Mouse (Mus musculus) ovary, postnatal 14 days (tissue): Measurements from ENCODE around the gene Irak2.
"Not testable (repeated sequence)": the region's sequence is repeated elsewhere in the genome, so short reads cannot be mapped to it uniquely, and the experiment has no call there.

ENCODE experiments used
- DNase-seq: peaks from one replicate; pipeline ENCODE4 v3.0.0; 2022; ENCODE audit warnings: low spot score

Gene Irak2

DNA sequence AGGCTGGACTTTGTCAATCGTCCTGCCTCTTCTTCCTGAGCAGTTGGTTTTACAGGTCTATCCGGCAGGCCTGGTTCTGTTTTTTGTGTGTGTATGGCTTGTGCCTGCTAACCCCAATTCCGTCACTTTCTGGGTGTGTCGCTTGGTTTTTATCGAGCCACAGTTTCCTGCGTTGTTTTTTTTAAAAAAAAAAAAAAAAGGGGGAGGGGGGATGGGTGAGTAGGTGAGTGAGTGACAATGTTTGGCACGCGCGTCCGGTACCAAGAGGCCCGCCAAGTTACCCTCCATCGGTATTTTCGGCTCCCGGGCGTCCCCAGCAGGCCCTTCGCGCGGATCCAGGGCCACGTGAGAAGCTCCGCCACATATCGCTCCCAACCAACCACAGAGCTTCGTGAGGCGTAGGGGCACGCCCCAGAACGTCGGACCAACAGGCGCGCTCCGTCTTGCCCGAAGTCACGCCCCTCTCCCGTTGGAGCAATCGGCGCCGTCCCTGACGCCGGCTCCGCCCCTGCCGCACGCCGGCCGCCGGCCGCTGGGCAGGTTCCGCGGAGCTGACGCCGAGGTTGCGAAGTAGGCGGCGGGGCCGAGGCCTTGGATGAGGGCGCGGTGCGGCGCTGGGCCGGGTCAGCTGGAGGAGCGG, 58.4 kb downstream of the Irak2 start, which contains the start of gene Tatdn2:
TSS of gene Tatdn2 (plus strand) at position 469 of the 640 bp plus-strand sequence.
- peak; percentile 86 for DNase-seq

DNA sequence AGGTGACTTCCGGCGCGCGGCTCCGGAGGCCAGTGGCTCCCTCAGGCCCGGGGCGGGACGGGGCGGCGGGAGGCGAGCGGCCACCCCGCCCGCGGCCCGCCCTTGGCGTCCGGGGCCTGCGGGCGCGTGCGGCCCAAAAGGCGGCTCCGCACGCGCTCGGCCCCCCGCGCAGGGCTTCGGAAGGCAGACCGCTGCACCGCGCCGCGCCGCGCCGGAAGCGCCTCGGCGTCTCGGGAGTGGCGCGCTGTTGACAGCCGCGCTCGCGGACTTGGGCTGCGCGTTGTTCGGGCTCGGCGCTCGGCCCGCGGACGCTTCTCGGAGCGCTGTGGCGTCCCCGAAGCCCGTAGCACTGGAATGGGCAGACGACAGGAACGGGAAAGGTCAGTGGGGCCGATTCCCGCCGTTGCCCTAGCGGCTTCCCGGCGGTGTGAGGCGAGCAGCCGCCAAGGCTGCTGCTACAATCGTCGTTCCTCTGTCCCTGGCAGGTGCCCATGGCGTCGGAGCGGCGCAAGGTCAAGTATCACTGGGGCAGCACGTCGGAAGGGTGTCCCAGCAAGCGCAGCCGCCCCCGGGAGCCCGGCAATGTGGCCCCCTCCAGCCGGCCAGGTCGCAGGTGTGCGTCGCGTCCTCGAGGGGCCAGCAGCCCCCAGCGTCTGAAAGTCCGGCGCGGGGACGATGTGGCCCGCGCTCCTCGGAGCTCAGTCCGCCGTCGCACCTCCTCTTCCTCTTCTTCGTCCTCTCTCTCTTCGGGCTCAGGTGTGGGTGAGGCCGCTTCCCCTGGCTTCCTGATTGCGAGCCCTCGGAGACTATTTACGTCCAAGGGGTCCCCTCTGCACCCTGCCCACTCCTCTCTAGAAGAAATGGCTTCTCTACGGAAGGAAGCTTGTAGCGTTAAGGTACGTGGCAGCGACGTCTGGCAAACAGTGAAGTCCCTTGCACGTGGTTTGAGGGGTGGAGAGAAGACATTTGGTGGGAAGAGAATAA, 59.2 kb downstream of the Irak2 start:
- DNase-seq = no peak

DNA sequence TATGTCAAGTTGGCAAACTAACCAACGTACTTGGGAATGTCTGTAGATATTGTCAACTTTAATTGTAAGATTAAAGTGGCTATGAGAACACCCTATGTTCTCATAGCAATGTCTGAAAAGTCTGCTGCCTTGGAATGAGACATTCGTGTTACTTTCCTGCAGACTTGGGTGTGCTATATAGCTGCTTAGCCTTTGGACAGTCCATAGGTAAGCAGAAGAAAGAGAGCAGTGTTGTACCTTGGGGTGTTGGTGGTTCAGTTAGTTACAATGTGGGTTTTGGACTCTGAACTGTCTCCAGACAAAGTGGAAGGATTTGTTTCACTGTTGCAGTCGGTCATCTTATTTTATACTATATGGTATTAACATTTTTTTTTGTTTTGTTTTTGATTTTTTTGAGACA, 74.5 kb downstream of the Irak2 start:
- DNase-seq = no peak

DNA sequence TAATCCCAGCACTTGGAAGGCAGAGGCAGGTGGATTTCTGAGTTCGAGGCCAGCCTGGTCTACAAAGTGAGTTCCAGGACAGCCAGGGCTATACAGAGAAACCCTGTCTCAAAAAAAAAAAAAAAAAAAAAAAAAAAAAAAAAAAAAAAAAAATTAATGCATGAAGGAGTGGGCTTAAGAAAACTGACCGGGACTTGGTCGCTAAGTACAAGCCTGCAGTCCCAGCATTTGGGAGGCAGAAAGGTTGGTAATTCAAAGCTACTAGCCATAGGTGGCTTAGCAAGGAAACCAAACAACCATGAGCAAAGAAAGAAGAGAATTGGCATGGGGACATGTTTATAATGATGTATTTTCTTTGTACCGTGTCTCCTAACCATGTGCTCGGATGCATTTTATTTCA, 75.1 kb downstream of the Irak2 start:
- DNase-seq = not testable (repeated sequence)

DNA sequence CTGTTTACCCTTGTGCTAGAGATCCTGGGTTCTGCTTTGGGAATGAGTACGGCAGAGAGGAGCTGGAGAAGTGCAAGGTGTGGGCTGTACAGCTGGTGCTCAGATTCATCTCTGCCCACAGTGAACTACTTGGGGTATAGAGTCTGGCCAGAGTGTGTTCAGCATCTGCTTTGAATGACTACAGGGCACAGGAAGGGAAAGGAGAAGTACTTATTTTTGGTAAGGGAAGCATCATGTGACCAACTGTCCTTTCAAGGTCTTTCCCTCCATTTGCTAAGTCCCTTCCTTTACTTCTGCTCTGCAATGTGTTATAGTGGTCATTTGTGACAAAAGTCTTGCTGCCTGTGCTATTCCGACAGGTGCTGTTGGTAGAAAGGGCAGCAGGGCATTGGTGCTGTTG, 76.0 kb downstream of the Irak2 start:
- no peak for DNase-seq

DNA sequence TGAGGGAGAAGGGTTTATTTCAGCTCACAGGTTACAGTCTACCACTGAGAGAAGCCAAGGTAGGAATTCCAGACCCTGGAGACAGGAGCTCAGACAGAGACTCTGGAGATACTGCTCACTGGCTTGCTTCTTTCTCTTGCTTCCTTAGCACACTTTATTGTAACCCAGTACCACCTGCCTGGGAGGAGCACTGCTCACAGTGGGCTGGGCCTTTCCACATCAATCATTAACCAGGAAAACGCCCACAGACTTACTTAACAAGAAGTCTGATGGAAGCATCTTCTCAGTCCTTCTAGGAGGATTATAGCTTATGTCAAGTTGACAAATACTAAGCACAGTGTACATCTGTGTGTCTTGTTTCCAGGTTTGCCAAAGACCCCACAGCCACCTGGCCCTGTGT, 76.5 kb downstream of the Irak2 start:
- DNase-seq = no peak

DNA sequence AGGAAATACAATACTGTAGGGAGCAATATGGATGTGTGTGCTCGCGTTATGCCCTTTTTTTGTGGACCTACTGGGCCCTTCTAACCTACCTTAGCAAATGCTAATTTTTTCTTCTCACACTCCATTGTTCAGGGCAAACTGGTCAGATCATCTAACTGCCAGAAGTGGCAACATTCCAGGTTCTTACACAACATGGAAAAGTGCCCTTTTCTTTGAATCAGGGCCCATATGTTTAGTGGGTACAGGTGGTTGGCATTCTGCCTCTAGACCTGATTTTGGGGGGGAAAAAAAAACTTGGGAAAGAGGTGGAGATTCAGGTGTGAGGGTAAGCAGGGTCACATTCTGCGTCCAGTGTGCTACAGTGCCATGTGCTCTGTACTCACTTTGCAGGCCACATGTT, 79.3 kb downstream of the Irak2 start:
- DNase-seq = no peak

DNA sequence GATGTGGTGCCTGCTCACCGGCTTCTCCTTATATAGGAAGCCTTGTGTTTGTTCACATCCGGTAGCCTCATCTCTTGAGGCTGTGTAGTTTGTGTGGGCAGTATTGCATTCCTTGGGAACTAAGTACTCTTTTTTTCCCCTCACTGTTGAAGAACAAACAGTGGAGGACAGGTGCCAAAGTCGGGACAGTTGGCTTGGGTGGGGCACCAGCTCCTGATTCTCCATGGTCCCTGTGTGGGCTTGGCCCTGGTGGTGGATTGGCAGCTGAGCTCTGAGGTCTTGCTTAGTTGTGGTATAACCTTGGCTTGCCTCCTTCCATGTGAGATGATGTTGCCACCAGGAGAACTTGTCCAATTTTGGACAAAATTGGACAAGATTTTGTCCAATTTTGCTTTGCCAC, 81.6 kb downstream of the Irak2 start, which contains the start of gene Ghrl:
TSS of gene Ghrl (minus strand) at position 3 of the 400 bp plus-strand sequence.
- no peak for DNase-seq

DNA sequence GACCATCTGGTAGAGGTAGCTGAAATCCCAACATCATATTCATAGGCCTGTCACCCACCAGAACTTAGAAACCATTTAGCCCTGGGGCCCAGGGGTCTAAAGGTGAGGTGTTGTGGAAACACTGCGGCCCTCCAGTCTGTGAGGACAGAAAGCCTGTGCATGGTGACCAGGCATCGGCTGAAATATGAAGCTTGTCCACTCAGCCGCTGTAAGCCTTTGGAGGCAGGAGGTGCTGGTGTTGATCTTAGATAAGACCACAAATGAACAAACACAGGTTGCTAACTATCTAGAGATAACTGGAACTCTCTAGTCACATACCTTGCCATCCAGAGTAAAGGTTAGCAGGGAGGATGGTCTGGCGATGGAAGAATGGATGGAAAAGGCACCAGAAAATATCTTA, 82.8 kb downstream of the Irak2 start:
- no peak for DNase-seq

DNA sequence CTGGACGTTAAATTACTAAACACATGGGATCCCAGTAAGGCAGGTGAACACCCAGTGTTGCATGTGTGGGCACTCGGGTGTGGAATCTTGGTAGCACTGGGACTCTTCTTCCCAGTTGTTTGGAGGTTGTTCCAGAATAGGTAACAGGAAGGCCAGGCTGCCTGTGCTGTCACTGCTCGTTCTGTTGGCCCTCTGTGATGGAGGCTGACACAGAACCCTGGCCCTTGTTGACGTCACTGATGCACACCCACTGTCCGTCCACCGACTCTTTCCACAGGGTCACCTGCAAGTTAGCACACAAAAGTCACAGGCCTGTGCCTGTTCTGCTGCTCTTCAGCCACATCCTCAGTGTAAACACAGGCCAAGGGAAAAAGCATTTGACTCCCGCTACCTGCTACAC, 89.9 kb downstream of the Irak2 start:
- no peak for DNase-seq

DNA sequence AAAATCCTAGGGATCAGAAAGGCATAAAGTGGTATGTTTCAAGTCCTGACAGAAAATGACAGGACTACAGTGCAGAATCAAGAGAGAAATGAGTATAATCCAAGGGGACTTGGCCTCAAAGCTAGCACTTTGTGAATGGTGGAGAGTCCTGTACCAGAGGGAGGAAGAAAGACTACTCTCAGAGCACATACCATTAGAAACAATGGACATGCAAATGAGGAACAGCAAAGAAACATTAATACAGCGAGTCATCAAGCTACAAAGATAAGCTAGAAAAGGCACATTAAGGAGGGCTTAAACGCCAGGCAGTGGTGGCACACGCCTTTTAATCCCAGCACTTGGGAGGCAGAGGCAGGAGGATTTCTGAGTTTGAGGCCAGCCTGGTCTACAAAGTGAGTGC, 93.0 kb downstream of the Irak2 start:
- DNase-seq = no peak

DNA sequence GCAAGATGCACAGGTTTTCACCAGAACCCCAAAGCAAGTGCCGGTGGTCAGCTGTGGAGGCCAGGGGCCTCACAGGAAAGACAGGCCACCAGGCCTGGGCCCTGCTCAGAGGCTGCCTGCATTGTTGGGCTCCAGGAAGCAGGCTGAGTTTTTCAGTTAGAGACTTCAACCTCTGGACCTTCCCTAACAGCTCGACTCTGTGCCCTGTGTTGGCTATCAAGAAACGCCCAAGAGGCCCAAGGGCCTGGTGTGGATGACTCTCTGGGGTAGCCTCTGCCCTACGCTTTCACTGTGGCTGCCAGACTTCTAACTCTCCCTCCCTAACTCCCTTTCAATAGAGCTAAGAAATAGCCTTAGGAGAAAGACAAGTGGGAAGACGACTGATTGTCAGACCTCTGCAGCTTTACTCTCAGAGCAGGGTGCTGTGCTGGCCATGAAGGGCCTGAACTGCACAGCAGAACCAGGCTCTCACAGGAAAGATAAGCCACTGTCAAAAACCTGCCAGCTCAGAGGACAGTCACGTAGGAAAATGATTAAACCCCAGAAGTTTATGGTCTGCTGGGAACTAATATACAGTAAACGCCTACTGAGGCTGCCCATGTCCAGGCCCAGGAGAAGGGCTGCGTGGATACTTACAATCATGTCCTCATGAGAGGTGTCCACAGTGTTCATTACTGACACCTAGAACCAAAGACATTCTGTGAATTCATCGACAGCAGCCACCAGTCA, 99.2 kb downstream of the Irak2 start:
- no peak for DNase-seq

DNA sequence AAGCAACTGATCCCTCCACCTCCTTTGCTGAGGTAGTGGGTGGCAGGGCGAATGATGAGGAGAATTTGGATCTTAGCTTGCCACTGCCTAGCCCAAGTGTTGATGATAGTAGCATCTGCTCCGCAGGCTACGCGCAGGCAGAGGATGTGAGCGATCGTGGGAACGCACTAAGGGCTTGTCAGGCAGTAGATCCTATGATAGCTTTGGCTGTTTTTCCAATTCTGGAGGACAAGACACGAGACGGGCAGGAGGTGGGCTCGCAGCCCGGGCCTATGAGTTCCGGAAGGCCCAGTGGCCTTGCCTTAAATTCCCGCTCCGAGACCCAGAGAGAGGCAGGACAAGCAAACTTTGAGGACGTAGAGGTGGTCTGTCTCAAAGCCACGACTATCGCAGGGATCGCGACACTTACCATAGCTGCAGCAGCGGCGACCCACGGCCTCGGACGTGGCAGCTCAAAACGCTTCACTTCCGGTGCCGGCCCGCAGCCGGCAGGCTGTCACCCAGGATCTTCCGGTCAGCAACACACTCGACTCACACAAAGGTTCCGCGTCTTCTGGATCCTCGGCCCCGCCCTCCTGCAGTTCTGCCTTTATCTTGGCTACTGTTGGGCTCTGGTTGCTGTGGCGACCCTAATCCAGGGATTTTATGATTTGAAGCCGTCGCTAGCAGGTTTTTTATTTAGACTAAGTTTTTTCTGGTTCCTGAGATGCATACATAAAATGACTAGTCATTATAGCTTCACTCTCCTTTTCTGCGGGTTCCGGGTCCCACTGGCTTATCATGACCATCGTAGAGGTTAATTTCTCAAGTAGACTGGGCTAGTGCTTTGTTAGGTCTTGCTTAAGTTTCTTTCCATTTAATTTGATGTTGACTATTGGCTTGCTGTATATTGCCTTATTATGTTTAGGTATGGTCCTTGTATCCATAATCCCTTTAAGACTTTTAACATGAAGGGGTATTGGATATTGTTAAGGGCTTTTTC, 102.3 kb downstream of the Irak2 start, which contains the start of gene Sec13:
TSS of gene Sec13 (minus strand) at position 508 of the 982 bp plus-strand sequence.
- peak; percentile 88 for DNase-seq

DNA sequence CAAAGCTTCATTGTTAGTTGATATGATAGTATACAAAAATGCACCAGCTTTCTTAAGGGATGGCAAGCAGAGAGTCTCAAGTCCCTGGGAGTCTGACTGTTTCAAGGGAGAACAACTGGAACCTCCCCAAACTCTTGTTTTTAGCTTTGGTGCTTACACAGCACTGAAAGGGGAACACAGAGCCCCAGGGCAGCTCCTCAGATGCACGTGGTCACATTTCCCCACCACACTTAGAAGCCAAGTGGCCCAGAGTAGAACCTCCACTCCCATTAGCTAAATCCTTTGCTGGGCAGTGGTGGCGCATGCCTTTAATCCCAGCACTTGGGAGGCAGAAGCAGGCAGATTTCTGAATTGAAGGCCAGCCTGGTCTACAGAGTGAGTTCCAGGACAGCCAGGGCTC, 103.2 kb downstream of the Irak2 start:
- no peak for DNase-seq

DNA sequence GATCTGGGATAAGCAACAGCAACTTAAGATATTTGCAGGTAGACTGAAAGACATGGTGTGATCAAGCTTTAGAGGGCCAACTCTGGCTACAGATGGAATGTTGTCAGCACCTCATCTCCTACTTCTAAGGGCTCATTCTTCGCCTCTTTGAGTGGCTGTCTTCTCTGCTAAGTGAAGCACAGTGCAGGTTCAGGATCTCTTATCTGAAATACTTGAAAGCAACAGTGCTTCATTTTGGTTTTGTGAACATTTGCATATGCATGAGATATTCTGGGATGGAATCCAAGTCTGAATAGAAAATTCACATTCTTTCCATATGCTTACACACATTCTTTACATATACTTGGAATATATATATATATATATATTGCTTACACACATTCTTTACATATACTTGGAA, 104.1 kb downstream of the Irak2 start:
- DNase-seq = no peak

DNA sequence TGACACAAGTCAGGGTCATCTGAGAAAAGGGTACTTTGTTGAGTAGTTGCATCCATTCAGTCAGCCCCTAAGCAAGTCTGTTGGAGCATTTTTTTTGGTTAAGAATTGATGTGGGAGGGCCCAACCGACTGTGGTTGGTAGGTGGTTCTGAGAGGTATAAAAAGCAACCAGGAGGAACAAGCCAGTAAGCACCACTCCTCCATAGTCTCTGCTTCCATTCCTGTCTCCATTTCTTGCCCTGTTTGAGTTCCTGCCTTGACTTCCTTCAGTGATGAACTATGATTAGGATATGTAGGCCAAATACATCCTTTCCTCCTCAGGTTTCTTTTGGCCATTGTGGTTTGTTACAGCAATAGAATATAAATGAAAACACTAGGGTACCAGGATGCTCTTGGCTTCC, 104.8 kb downstream of the Irak2 start:
- no peak for DNase-seq
